Mouse (Mus musculus): ENCODE results near the gene Stk24.
A peak's percentile ranks its signal among the peaks of the same experiment; 100 is the strongest.
"Not testable (repeated sequence)": the region's sequence is repeated elsewhere in the genome, so short reads cannot be mapped to it uniquely, and the experiment has no call there.

Stk24 gene

DNA sequence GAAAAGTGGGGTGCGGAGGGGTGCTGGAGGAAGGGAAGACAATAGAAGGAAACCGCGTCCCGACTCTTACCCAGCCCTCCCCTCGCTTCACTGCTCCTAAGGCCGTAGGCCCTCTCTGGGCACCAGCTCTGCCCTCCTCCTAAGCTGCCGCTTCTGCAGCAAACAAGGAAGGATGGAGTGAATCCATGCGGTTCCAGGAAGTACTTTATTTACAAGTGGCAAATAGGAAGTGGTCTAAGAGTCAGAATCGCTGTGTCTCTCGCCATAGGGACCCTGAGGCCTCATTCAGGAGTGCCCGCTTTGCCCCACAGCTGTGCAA lies at the start of gene Stk24:
Gene Stk24 (minus strand): TSS at position 185 of the 319 bp plus-strand sequence.
- no peak for DNase-seq (ENCODE audit: low read depth, low spot score)

DNA sequence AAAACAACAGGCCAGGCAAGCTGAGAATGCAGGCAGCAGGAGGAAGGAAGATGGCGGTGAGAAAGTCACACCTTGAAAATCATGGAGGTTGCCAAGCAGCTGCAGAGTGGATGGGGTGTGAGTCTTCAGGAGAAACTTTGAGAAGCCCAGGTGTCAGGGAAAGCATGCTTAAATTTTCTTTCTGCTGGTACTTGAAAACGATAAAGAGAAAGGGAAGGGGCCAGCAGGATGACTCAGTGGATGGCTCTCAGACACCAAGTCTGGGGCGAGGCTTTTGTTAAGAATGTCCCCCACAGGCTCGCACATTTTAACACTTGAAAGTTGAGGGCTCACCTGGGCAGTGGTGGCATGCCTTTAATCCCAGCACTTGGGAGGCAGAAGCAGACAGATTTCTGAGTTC lies 48.3 kb upstream of the Stk24 start:
- DNase-seq (ENCODE audit: low read depth, low spot score), result no peak

- peak; percentile 56 for DNase-seq (ENCODE audit: low read depth, low spot score)
Observed at GRCm38 (mm10) chr14:121426743-121427142, 46.9 kb upstream of the Stk24 start.

DNA sequence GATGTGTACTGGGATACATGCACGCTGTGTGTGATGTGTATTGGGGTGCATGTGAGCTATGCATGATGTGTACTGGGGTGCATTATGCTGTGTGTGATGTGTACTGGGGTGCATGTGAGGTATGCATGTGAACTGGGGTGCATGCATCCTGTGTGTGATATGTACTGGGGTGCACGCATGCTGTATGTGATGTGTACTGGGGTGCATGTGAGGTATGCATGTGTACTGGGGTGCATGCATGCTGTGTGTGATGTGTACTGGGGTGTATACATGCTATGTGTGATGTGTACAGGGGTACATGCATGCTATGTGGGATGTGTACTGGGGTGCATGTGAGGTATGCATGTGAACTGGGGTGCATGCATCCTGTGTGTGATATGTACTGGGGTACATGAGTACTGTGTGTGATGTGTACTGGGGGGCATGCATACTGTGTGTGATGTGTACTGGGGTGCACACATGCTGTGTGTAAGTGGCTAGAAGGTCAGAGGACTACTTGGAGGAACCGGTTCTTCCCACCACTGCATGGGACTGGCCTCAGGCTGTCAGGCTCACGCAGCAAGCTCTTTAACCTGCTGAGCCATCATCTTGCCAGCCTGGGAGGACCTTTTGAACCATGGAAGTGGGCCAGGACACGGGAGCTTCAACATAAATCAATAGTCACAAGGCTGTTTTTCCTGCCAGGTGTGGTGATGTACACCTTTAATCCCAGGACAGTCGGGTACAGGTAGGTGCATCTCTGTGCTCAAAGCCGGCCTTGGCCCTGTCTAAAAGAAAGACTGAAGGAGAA lies 45.4 kb upstream of the Stk24 start:
- no peak for DNase-seq (ENCODE audit: low read depth, low spot score)

DNA sequence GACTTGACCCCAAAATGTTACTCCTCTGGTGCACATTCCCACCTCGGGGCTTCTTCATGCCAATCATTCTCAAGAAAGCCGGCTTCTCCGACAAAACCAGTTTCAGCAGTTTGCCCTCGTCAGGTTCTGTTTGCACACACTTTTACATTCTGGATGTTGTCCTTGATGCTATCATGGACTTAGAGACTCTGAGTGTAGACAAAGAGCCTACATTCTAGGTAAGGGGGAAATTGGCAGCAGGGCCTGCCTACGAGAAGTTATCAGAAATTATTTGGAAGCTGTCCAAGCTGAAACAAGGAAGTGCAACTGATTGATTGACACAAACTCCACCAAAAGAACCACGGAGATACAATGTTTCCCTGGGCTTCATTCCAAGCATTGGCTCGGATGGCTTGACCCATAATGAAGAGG lies 43.5 kb upstream of the Stk24 start:
- DNase-seq (ENCODE audit: low read depth, low spot score), result peak; percentile 35

- DNase-seq (ENCODE audit: low read depth, low spot score), result no peak
Observed at GRCm38 (mm10) chr14:121422664-121423340, 43.0 kb upstream of the Stk24 start.

DNA sequence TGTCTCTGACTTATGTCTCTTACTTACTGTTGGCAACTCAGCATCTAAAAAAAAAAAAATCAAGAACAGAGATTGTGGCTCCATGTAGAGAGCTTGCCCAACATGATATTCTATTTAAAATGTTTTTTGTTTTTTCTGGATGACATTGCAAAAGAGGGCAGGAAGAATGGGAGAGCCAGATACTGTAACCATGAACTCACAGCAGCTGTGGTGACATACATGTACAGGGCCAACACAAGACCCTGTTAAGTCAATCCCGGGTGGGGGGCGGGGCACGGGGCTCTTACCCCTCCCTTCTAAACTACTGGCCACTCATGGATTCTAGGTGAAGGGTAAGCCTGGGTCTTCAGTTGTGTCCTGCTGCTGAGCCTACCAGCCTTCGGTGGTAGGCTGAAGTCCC lies 42.2 kb upstream of the Stk24 start:
- no peak for DNase-seq (ENCODE audit: low read depth, low spot score)

DNA sequence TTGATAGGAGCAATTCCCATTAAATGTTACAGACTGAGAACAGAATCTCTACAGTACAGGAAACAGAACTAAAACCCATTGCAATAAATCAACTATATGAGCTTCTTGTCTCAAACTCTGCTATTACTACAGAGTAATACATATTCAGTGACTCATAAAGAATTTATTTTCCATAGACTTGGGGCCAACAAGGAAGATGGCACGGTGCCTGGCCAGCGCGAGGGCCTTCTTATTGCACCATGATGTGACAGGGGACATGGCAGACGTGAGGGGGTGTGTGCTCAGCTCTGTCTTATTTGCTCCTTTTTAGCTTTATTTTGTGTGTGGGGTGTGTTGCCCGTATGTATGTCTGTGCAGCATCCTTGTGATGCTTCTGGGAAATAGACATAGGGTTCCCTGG lies 37.8 kb upstream of the Stk24 start:
- no peak for DNase-seq (ENCODE audit: low read depth, low spot score)

GRCm38 (mm10) chr14:121416626-121417319 lies 37.0 kb upstream of the Stk24 start:
- DNase-seq (ENCODE audit: low read depth, low spot score), result peak; percentile 24

- no peak for DNase-seq (ENCODE audit: low read depth, low spot score)
Observed at GRCm38 (mm10) chr14:121414635-121415241, 34.9 kb upstream of the Stk24 start.

GRCm38 (mm10) chr14:121413726-121414125 lies 33.9 kb upstream of the Stk24 start:
- DNase-seq (ENCODE audit: low read depth, low spot score), result not testable (repeated sequence)

- DNase-seq (ENCODE audit: low read depth, low spot score), result no peak
Observed at GRCm38 (mm10) chr14:121408944-121409343, 29.1 kb upstream of the Stk24 start.

- DNase-seq (ENCODE audit: low read depth, low spot score), result no peak
Observed at GRCm38 (mm10) chr14:121406943-121407342, 27.1 kb upstream of the Stk24 start.

DNA sequence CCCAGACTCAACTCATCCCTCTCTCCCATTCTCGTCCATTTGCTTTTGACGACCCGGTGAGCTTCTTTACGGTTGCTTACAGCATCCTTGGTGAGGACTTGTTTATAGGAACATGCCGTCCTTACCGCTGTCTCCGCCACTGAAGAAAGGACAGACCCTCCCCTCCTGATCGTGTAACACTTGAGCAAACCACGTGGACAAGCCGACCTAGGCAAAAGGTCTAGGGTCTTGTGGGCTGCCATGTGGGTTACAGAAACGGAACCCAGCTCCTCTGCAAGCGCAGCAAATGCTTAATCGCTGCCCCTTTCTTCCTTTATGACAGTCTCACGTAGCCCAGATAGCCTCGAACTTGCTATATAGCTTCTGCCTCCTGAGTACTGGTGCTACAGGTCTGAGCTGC lies 25.7 kb upstream of the Stk24 start:
- no peak for DNase-seq (ENCODE audit: low read depth, low spot score)

DNA sequence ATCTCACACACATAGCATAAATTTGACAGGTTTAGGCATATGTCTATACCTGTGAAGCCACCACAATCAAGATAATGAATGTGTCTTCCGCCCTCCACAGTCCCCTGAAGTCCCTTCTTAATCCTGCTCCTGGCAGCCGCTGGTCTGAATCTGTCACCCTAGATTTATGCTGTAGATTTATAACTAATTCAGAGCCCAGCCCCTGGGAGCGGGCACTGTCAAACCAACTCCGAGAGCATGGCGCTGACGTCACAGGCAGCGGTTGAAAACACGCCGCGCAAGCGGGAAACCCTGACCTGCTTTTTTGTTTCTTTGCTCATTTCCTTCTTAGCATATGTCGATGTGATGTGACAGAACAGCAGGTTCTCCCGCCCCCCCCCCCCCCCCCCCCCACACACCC lies 25.3 kb upstream of the Stk24 start:
- no peak for DNase-seq (ENCODE audit: low read depth, low spot score)

DNA sequence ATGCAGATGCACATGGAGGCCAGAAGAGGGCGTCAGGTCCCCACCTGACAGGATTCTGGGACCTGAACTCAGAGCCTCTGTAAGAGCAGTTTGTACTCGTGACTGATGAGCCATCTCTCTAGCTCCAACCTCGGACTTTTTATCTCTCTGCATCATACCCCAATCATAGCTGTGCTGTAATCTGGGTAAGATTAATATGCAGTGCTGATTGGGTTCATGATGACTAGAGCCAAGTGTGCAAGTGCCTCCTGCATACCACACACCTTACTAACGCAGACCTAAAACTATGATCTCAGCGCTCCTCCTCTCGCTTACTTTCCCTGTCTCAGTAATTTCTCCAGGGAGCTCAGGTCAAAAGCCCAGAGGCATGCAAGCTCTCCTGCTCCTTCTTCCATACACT lies 19.9 kb upstream of the Stk24 start:
- peak; percentile 3 for DNase-seq (ENCODE audit: low read depth, low spot score)

DNA sequence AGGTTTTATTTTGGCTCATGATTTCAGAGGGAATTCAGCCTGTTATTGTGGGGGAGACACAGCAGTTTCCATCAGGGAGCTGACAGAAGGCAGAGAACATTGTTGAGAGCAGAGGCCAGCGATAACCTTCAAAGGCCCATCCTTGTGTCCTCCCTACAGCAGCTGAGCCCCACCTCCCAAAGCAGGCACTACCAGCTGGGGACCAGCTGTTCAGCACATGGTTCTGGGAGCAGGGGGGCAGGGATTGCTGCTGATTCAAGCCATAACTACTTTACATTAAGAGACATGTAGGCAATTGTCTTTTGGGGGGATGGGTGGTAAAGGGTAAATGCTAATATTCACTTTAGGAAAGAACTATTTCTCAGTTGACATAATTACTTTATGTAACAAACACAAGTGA lies 17.7 kb upstream of the Stk24 start:
- DNase-seq (ENCODE audit: low read depth, low spot score), result no peak

GRCm38 (mm10) chr14:121395125-121395524 lies 15.3 kb upstream of the Stk24 start:
- DNase-seq (ENCODE audit: low read depth, low spot score), result no peak

DNA sequence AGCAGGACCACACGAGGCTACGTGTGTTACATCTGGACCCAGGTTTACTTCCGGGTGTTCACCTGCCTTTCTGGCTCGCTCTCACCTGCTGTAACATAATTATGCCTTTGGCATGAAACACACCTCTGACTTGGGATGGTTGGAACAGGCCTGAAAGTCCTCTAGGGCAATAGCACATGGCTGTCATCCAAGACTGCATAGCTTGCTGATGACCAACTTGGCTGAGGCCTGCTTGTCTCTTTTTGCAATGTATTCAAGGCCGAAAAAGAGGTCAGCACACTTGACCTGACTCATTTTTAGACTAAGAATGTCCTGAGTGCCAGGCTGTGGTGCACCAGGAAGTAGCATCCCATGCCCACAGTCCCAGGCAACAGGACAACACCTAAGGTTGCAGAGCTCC lies 12.1 kb upstream of the Stk24 start:
- no peak for DNase-seq (ENCODE audit: low read depth, low spot score)

DNA sequence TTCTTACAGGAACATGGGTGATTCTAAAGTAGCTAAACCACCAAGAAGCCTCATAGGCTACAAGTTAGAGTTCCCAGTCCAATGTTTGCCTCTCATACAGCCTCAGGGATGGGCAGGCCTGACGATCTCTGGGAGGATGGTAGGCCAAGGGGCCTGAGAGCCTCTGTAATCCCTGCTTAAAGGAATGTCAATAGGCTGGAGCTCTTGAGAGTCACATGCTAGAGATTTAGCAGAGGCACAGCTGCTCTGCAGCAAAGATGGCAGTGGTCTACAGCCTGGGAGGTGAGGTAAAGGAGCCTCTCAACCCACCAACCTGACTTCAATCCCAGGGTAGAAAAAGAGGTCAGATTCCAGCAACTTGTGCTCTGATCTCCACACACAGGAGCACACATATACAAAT lies 7.9 kb upstream of the Stk24 start:
- no peak for DNase-seq (ENCODE audit: low read depth, low spot score)

DNA sequence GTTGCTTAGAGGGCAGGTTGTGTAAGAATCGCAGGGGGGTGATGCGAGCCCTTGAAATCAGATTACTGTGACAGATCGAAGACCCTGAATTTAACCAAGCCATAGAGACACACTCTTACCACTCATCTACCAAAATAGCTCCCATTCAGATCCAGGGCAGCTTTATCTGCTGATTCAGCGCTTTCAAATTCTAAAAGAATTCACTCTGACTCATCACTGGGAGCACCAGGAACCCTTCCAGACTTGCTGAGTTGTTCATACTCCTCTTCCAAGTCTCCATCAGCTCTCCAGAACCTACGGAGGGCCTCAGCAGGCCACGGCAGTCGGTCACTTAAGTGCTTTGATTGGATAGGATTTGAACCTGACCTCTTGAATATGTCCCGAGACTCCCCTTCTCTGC lies 5.6 kb upstream of the Stk24 start:
- no peak for DNase-seq (ENCODE audit: low read depth, low spot score)

DNA sequence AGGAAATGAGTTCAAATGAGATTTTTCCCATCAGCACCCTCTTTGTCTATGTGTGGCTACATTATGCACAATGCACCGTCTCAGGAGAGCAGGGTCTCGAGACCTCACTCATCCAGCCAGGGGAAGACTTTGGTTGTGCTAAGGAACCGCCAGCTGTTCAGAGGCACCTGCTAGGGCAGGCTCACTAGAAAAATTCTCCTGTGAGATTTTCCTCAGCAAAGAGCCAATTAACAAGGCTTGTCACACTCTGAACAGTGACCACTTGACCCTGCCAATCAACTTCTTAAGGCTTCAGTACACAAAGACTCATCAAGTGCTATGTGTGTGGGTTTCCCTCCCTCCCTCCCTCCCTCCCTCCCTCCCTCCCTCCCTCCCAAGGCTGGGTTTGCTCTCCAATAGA lies 4.0 kb upstream of the Stk24 start:
- DNase-seq (ENCODE audit: low read depth, low spot score), result no peak
